Comparison of ENCODE assay signal across 23 mouse cellular contexts in the genomic region with DNA sequence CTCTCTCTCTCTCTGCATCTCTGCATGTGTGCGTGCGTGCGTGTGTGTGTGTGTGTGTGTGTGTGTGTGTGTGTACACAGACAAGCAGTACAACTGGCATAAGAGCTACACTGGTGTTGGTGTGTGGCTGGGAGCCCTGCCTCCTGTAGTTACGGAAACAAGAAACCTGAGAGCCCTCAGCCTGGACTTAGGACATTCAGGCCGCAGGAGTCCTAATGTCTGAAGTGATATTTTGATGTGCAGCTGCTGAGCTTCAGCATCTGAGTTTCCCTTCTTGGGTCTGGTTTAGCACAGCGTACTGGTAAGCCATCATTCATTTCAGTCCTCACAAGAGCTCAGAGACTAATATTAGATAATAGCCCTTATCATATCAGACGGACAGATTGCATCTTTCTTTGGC.
DNase-seq lines count a peak whose midpoint lies in the region; ATAC-seq and TF ChIP-seq lines count a peak whose summit lies in the region.
"Had no signal": no experiment of that assay in that cellular context is flagged by ENCODE, and none has a peak within 500 bp of the region (broad histone marks: within the 10 kb centered on the region; RNA-seq: fewer than 3 reads in every experiment).

No protein-coding gene starts in this region.

- DNase-seq in embryonic facial prominence, embryonic 14.5 days (ENCODE audit: low spot score) = peak; percentile 39
- no peak for DNase-seq in embryonic facial prominence, embryonic 10.5 days (ENCODE audit: low spot score)
- DNase-seq in heart, embryonic 10.5 days (ENCODE audit: low spot score) = peak; percentile 11
- DNase-seq in heart, postnatal 25 days (ENCODE audit: low spot score) = no peak
- peak; percentile 0 for DNase-seq in lung, embryonic 14.5 days
- DNase-seq in lung, postnatal 0 days (ENCODE audit: low spot score) = no peak
- DNase-seq: adrenal gland, adult 8-10 months; adrenal gland, postnatal 25 days; cerebellum, adult 11-12 months; cerebellum, adult 8-10 months; cerebellum, postnatal 10 days; cerebellum, postnatal 36 days; embryo, embryonic 11 days; forebrain, postnatal 0 days; gastrocnemius, postnatal 25 days; heart, adult 18-20 months; heart, postnatal 14 days had no signal

- no peaks in the 10 kb centered on the region for H3K9me3 ChIP-seq in embryonic facial prominence, embryonic 14.5 days (ENCODE audit: control insufficient read depth, low read length)
- no peaks in the 10 kb centered on the region for H3K9me3 ChIP-seq in embryonic facial prominence, embryonic 10.5 days
- H3K9me3 ChIP-seq in heart, embryonic 10.5 days = no peaks in the 10 kb centered on the region
- H3K9me3 ChIP-seq in lung, embryonic 14.5 days (ENCODE audit: low read depth, low read length) = no peaks in the 10 kb centered on the region
- no peaks in the 10 kb centered on the region for H3K9me3 ChIP-seq in lung, postnatal 0 days (ENCODE audit: low read length)
- H3K9me3 ChIP-seq: embryonic facial prominence, embryonic 15.5 days; heart, embryonic 13.5 days; hindbrain, embryonic 12.5 days; hindbrain, embryonic 15.5 days had no signal

- H3K4me3 ChIP-seq in embryonic facial prominence, embryonic 14.5 days (ENCODE audit: low read depth, low read length) = no peak overlapping the region
- no peak overlapping the region for H3K4me3 ChIP-seq in embryonic facial prominence, embryonic 10.5 days
- no peak overlapping the region for H3K4me3 ChIP-seq in heart, embryonic 10.5 days
- no peak overlapping the region for H3K4me3 ChIP-seq in lung, embryonic 14.5 days (ENCODE audit: low read depth, low read length)
- H3K4me3 ChIP-seq in lung, postnatal 0 days (ENCODE audit: low read depth, low read length) = no peak overlapping the region
- H3K4me3 ChIP-seq: embryonic facial prominence, embryonic 15.5 days; heart, embryonic 13.5 days; hindbrain, embryonic 12.5 days; hindbrain, embryonic 15.5 days had no signal

- 73% methylated on average over 7 of the region's 7 CpGs for WGBS in embryonic facial prominence, embryonic 14.5 days
- WGBS in embryonic facial prominence, embryonic 10.5 days = 75% methylated on average over 7 of the region's 7 CpGs
- WGBS in heart, embryonic 10.5 days = 79% methylated on average over 7 of the region's 7 CpGs
- 59% methylated on average over 7 of the region's 7 CpGs for WGBS in lung, embryonic 14.5 days
- 73% methylated on average over 7 of the region's 7 CpGs for WGBS in lung, postnatal 0 days

- TF ChIP-seq CTCF in lung, embryonic 14.5 days (IDR thresholded peaks at IDR 0.05; ENCODE audit: low read depth) = no peak
- TF ChIP-seq CTCF in lung, postnatal 0 days (IDR thresholded peaks at IDR 0.05) = no peak

- H3K4me1 ChIP-seq in embryonic facial prominence, embryonic 14.5 days (ENCODE audit: control insufficient read depth, insufficient read depth, low read length) = no peaks in the 10 kb centered on the region
- peaks cover 9% of the 10 kb centered on the region for H3K4me1 ChIP-seq in embryonic facial prominence, embryonic 10.5 days
- H3K4me1 ChIP-seq in heart, embryonic 10.5 days = peaks cover 9% of the 10 kb centered on the region
- no peaks in the 10 kb centered on the region for H3K4me1 ChIP-seq in lung, embryonic 14.5 days (ENCODE audit: insufficient read depth)
- no peaks in the 10 kb centered on the region for H3K4me1 ChIP-seq in lung, postnatal 0 days (ENCODE audit: insufficient read depth, low read depth, low read length)
- H3K4me1 ChIP-seq: hindbrain, embryonic 15.5 days had no signal

- no peak for TF ChIP-seq EP300 in lung, postnatal 0 days (IDR thresholded peaks at IDR 0.05)

- ATAC-seq in embryonic facial prominence, embryonic 14.5 days (ENCODE audit: low read depth) = no peak
- ATAC-seq in lung, embryonic 14.5 days (ENCODE audit: insufficient read depth) = no peak
- no peak for ATAC-seq in lung, postnatal 0 days
- ATAC-seq: activated CD4-positive, CD25-positive, alpha-beta regulatory T cell, adult 4 months; forebrain, embryonic 14.5 days; forebrain, postnatal 0 days had no signal

- no peaks in the 10 kb centered on the region for H3K27me3 ChIP-seq in embryonic facial prominence, embryonic 14.5 days (replicated peaks; ENCODE audit: control insufficient read depth, insufficient read depth, low read length)
- H3K27me3 ChIP-seq in embryonic facial prominence, embryonic 10.5 days (replicated peaks; ENCODE audit: low read depth, poor library complexity, severe bottlenecking) = no peaks in the 10 kb centered on the region
- peaks cover 33% of the 10 kb centered on the region; the same call in 1 of the 2 replicates for H3K27me3 ChIP-seq in heart, embryonic 10.5 days (ENCODE audit: insufficient read depth, poor library complexity, severe bottlenecking)
- no peaks in the 10 kb centered on the region for H3K27me3 ChIP-seq in lung, embryonic 14.5 days (ENCODE audit: insufficient read depth, low read length)
- H3K27me3 ChIP-seq in lung, postnatal 0 days (replicated peaks; ENCODE audit: insufficient read depth, low read length) = no peaks in the 10 kb centered on the region
- H3K27me3 ChIP-seq: embryonic facial prominence, embryonic 15.5 days; hindbrain, embryonic 12.5 days; hindbrain, embryonic 15.5 days had no signal

- no peak overlapping the region for H3K9ac ChIP-seq in embryonic facial prominence, embryonic 14.5 days (ENCODE audit: low read depth, low read length)
- no peak overlapping the region for H3K9ac ChIP-seq in lung, embryonic 14.5 days
- no peak overlapping the region for H3K9ac ChIP-seq in lung, postnatal 0 days (replicated peaks; ENCODE audit: low read depth)
- H3K9ac ChIP-seq: embryonic facial prominence, embryonic 15.5 days; forebrain, postnatal 0 days; heart, embryonic 13.5 days; hindbrain, embryonic 12.5 days; hindbrain, embryonic 15.5 days had no signal

- intact Hi-C loops in heart, postnatal 25 days (cut with DNase I) = no loop called here

- no peak overlapping the region for H3K27ac ChIP-seq in embryonic facial prominence, embryonic 14.5 days (replicated peaks; ENCODE audit: low read depth, low read length)
- H3K27ac ChIP-seq in embryonic facial prominence, embryonic 10.5 days (replicated peaks) = no peak overlapping the region
- no peak overlapping the region for H3K27ac ChIP-seq in heart, embryonic 10.5 days
- no peak overlapping the region for H3K27ac ChIP-seq in lung, embryonic 14.5 days (ENCODE audit: low read depth)
- no peak overlapping the region for H3K27ac ChIP-seq in lung, postnatal 0 days (ENCODE audit: low read length)
- H3K27ac ChIP-seq: embryonic facial prominence, embryonic 15.5 days; heart, embryonic 13.5 days; hindbrain, embryonic 12.5 days; hindbrain, embryonic 15.5 days had no signal

- no peak overlapping the region for H3K4me2 ChIP-seq in embryonic facial prominence, embryonic 14.5 days (ENCODE audit: low read depth, low read length)
- H3K4me2 ChIP-seq in lung, embryonic 14.5 days = no peak overlapping the region
- no peak overlapping the region for H3K4me2 ChIP-seq in lung, postnatal 0 days (replicated peaks; ENCODE audit: low read depth, low read length)
- H3K4me2 ChIP-seq: embryonic facial prominence, embryonic 15.5 days; heart, embryonic 13.5 days; hindbrain, embryonic 12.5 days; hindbrain, embryonic 15.5 days had no signal

- H3K36me3 ChIP-seq in embryonic facial prominence, embryonic 14.5 days (ENCODE audit: control insufficient read depth, insufficient read depth, low read length) = no peaks in the 10 kb centered on the region
- no peaks in the 10 kb centered on the region for H3K36me3 ChIP-seq in embryonic facial prominence, embryonic 10.5 days (replicated peaks)
- no peaks in the 10 kb centered on the region for H3K36me3 ChIP-seq in heart, embryonic 10.5 days
- no peaks in the 10 kb centered on the region for H3K36me3 ChIP-seq in lung, embryonic 14.5 days (ENCODE audit: insufficient read depth)
- H3K36me3 ChIP-seq in lung, postnatal 0 days (ENCODE audit: insufficient read depth, low read length) = no peaks in the 10 kb centered on the region
- H3K36me3 ChIP-seq: embryonic facial prominence, embryonic 15.5 days; heart, embryonic 13.5 days; hindbrain, embryonic 12.5 days; hindbrain, embryonic 15.5 days had no signal

Comparison
In these comparisons a context has a peak if more than half of its experiments do, and no peak if none do; other contexts are left out.
1. DNase-seq: peak in embryonic facial prominence, embryonic 14.5 days (single experiment), heart, embryonic 10.5 days (single experiment) and lung, embryonic 14.5 days (single experiment); none in embryonic facial prominence, embryonic 10.5 days (single experiment), heart, postnatal 25 days (single experiment) and lung, postnatal 0 days (single experiment).